Mouse (Mus musculus): ENCODE data around the gene Gtf2h3. TPM values are rescaled to one million over a fixed set of nuclear protein-coding genes. Genes with fewer than 3 reads are reported as not detected.
"Not testable (repeated sequence)": the region's sequence is repeated elsewhere in the genome, so short reads cannot be mapped to it uniquely, and the experiment has no call there.

Gtf2h3 gene
- total RNA-seq (2015; ENCODE audit: low replicate concordance) (6.1 and 20.5 TPM in 2 replicates), total RNA-seq (2017; ENCODE audit: low replicate concordance) (4.7 and 16.6 TPM in 2 replicates)

DNA sequence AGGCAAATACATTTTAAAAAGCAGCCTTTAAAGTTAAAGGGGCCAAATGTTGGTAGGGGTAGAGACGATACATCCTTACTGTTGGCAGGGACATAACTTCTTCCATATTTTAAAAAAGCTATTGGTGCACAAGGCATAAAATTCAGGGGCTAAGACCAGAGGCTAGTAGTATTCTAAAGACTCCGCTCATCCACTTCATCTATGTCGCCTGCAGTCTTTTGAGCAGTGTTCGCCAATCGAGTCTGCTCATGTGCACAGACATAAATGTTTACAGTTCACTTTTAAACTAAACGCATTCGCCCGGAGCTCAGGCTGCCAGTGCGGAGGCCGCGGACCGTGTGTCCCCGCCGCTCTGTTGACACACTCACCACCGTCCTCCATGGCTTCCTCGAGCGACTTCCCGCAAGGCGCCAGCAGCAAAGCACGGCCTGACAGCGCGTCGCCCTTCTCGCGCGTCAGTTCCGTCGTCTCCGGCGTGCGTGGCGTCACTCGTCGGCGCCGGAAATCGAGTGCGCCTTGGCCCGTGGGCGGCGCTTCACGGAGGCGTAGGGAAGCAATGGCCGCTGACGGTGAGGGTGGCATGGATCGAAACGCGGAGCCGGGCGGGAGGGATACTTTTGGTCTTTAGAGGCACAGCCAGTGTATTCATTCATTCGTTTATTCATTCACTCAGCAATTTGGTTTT lies at the start of gene Gtf2h3, which contains the start of gene Eif2b1:
Gtf2h3 (plus strand) TSS at position 508 of the 685 bp plus-strand sequence.
Eif2b1 (minus strand) TSS at position 499 of the 685 bp plus-strand sequence.
- ATAC-seq (replicated peaks; ENCODE audit: low FRiP score, poor library complexity, severe bottlenecking) = peak; percentile 100

DNA sequence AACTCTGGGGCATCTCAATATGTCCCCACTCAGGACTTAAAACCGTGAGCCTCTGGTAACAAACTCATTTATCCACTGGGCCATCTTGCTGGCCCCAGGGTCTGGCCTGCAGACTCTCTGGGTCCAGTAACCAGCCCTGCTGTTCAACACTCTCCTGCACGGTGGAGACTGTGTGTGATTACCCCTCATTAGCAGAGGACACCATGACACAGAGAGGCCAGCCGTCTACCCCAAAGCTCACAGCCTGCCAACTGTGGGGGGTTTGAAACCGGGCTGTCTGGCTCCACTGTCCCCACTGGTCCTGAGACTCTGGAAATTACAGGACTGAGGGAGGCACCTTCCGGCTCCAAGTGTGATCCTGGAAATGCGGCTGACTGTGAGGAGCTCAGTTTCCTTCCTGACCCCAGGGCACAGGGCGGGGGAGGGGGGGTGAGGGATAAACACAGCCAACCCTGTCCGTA lies 49.7 kb upstream of the Gtf2h3 start:
- no peak for ATAC-seq (replicated peaks; ENCODE audit: low FRiP score, poor library complexity, severe bottlenecking)

DNA sequence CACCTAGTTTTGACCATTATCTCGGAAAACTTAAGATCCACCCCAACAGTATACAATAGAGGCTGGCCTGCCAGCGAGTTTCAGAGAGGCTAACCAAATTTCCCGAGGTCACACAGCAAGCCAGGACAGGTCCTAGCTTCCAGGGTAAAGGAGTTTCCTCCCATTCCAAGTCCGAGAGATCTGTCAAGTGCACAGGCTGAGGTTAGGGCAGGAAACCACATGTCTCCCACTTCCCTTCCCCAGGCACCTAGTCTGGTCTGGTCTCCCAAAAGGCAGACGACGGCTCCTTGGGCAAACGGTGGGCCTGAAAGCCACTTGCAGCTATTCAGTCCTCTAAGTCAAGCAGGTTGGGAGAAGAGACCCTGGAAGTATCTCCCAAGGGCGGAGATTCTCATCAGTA lies 49.2 kb upstream of the Gtf2h3 start:
- no peak for ATAC-seq (replicated peaks; ENCODE audit: low FRiP score, poor library complexity, severe bottlenecking)

DNA sequence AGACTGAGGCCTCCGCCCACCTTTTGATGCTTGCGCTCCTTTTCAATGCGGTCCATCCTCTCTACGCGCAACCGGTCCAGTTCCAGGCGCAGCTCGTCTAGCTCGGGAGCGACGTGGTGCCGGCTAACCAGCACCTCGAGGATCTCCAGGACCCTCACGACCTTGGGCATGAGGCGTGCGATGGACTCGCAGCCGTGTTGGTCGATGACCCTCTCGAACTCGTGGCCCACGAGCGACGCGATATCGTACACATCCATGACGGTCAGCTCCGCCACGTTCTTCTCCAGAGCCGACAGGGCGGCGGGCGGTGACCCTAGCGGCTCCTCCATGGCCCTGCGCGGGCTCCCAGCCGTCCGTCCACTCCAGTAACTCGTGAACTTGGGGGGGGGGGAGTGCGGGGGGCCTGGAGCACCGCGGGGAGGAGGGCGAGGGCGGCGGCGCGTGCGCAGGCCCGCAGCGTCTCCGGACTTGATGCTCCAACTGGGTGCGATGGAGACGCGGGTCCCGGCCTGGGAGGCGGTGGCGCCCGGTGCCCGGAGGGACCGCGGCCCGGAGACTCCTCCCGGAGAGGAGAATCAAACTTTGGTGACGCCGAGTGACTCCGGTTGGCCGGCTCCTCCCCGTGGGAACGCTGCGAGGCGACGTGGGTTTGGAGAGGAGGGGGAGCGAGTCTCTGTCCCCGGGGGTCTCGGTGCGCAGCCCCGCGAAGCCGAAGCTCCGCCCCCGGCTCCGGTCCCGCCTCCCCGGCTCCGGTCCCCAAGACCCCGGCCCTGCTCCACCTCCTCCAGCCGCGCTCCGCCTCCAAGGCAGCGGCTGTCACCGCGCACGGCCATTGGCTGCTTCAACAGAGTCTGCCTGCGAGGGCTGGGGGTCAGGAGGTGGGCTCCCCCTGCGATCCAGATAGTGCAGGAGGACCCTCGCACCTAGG lies 48.0 kb upstream of the Gtf2h3 start, which contains the start of gene Rilpl1:
Rilpl1 (minus strand) TSS at position 737 of the 928 bp plus-strand sequence.
- no peak for ATAC-seq (replicated peaks; ENCODE audit: low FRiP score, poor library complexity, severe bottlenecking)

DNA sequence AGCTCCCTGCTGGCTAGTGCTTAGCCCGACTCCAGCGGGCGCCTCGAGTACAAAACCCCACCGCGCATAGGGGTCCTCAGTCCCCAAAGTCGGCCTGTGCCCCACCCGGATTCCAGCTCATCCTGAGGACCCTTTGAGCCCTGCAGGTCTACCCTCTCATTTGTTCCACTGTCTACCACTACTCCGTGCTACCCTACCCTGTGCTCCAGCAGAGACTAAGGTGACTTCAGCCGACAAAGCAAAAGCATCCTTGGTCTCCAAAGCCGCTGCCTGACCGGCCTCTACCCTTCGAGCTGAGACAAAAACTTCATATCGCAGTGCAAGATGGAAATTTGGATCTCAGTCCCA lies 47.4 kb upstream of the Gtf2h3 start:
- ATAC-seq (replicated peaks; ENCODE audit: low FRiP score, poor library complexity, severe bottlenecking) = no peak

DNA sequence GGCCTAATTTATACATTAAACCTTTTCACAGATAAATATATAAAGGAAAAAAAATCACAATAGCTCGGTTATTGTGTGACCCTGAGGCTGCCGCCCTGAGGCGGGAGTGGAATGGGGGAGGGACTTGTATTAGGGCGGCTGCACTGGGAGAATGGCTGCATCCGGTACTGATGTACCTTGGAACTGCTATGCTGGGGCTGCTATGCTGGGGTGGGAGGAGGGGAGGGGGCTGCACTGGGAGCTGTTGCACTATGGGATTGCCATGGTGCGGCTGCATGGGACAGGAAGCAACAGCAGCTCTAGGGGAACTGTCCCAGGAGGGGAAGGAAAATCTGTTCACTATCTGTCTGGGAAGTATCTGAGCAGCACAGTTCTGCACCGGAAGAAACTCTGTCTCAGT lies 46.5 kb upstream of the Gtf2h3 start:
- no peak for ATAC-seq (replicated peaks; ENCODE audit: low FRiP score, poor library complexity, severe bottlenecking)

DNA sequence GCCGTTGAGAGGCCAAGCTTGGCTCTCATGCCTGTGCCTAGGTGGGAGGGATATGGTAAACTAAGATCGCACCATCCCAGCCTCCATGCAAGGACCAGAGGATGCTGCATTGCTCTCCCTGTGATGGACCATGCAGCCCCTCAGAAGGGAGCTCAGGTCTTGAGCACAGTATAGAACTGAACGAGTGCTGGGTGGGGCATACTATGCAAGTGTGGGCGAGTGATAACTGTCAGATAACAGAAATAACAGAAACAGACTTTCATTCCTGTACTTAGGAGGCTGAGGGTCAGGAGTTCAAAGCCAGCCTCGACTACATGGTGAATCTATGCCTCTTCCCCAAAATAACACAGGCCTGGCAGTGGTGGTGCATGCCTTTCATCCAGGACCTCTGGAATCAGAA lies 43.9 kb upstream of the Gtf2h3 start:
- ATAC-seq (replicated peaks; ENCODE audit: low FRiP score, poor library complexity, severe bottlenecking) = no peak

DNA sequence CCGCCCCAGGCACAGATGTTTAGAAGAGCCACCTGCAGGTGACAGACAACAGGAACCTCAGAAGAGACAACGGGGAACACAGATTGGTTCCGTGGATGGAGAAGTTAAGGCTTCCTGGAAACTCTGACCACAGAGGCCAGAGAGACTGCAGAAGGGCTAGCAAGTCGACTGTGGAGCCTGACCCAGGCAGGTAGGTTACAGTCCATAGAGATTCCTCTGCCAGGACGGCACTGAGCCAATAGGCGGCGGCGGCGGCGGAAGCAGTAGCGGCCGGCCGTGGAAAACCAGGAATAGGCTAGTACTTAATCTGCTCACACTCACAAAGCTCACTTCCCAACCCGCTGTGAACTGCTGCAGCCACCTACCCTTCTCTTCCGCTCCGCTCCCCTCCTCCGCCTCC lies 42.2 kb upstream of the Gtf2h3 start:
- ATAC-seq (replicated peaks; ENCODE audit: low FRiP score, poor library complexity, severe bottlenecking) = no peak

DNA sequence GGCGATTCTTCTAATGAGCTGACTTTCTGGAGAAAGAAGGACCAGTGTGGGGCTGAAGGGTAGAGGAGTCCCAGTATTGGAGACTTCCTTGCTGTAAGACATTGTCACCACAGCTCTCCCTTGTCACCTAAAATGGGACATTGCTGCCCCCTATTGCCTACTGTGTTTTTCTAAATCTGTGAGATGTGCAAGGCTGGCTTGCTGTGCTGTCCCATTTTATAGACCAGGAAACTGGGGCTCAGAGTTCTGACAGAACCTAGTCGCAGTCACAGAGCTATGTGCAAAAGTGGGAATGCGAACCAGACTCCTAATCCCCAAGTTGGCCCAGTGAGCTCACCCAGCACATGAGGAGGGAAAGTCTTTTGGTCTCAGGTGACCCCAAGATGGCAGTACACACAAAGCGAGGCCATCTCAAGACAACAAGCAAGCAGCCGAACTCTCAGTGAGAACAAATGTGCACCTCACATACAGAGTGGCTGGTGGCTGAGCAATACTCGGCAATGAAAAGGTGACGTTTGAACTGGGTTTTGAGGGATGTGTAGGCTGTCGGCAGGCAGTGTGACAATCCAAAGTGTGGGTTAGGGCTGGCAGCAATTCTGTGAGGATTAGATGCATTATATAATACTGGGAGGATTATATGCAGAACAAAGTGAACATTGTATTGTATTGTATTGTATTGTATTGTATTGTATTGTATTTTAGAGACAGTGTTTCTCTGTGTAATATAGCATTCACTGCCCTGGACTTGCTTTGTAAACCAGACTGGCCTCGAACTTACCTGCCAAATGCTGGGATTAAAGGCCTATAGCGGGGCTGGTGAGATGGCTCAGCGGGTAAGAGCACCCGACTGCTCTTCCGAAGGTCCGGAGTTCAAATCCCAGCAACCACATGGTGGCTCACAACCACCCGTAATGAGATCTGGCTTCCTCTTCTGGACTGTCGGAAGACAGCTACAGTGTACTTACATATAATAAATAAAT lies 39.8 kb upstream of the Gtf2h3 start:
- no peak for ATAC-seq (replicated peaks; ENCODE audit: low FRiP score, poor library complexity, severe bottlenecking)

DNA sequence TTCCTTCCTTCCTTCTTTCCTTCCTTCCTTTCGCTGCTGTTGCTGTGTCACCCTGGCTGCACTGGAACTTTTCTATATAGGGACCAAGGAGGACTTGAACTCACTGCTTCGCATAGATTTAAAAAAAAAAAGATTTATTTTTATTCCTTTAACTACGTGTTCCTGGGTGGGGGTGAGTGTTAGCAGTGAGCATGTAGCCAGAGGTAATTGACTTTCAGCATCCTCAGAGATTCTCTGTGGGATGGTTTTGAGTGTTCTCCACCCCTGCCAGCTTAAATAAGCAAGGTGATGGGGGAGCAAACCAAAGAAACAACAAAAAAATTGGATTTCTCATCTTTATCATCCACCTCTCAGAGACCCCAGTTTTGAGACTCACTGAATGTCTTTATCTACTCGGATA lies 39.0 kb upstream of the Gtf2h3 start:
- no peak for ATAC-seq (replicated peaks; ENCODE audit: low FRiP score, poor library complexity, severe bottlenecking)

DNA sequence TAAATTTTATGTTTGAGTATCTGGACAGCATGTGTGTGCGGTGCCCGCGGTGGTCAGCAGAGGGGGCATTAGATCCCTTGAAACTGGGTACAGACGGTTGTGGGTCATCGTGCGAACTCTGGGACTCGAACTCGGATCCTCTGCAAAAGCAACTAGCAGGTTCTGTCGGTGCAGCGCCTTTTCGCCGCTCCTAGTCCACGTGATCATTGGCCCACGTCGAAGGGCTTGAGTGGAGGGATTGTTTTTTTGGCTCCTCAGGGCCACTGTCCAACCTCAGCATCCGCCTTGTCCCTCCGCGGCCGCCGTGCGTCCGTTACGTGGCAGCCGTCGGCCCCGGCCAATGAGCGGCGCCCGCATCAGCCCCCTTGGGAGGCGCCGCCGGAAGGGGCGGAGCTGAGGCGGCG lies 38.6 kb upstream of the Gtf2h3 start, which contains the start of gene Tmed2:
Tmed2 (plus strand) TSS at position 313 of the 404 bp plus-strand sequence.
- peak; percentile 98 for ATAC-seq (replicated peaks; ENCODE audit: low FRiP score, poor library complexity, severe bottlenecking)

DNA sequence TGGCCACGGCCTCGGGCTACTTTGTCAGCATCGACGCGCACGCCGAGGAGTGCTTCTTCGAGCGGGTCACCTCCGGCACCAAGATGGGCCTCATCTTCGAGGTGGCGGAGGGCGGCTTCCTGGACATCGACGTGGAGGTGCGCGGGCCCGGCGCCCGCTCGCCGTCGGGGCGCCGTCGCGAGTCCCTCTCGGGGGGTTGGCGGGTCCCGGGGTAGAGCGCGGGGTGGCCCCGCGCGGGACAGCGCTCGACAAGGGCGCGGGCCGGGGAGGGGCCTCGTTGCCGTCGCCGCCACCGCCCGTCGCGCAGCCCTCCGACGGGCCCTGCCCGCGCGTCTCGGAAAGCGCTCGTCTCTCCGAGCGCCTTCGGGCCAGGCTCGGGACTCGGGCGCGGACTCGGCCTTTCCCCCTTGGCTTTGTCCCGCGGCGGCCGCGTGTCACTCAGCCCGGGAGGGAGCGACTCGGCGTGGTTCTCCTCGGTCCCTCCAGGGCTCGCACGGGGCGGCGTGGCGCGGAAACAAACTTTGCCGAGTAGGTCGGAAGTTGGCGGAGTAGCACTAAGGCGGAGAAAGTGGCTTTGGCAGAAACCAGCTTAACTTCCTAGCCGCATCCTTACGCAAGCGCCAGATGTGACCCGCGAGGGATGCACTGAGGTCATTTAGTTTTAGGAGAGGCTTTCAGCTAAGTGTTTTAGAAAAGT lies 37.9 kb upstream of the Gtf2h3 start:
- ATAC-seq (replicated peaks; ENCODE audit: low FRiP score, poor library complexity, severe bottlenecking) = peak; percentile 77

DNA sequence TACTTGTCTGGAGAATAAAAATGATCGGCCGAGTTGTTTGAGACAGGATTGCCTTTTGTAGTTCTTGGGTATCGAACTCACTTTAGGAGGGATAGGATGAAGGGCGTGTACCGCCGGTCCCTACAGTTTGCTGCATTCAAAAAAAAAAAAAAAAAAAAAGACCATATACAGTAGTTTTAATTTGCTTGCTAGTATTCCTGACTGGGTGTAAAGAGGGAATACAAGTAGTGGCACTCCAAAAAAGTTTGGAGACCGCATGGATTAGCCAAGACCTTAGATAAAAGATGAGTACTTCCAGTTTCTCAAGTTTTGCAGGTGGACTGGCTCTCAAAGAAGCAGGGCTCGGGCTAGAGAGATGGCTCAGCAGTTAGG lies 37.4 kb upstream of the Gtf2h3 start:
- no peak for ATAC-seq (replicated peaks; ENCODE audit: low FRiP score, poor library complexity, severe bottlenecking)

DNA sequence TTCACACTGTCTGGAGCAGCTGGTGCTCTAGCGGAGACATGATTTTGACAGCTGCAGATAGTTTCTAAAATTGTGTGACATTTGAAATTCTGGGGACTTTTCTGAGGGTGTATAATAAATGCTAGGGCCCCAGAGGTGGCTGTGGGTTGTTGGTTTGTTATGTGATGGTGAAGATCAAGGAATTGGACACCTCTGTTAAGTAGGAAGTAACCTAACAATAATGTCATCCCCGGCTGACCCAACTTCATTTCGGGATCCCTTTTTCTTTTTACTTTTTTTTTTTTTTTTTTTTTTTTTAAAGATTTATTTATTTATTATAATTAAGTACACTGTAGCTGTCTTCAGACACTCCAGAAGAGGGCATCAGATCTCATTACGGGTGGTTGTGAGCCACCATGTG lies 28.2 kb upstream of the Gtf2h3 start:
- ATAC-seq (replicated peaks; ENCODE audit: low FRiP score, poor library complexity, severe bottlenecking) = not testable (repeated sequence)

DNA sequence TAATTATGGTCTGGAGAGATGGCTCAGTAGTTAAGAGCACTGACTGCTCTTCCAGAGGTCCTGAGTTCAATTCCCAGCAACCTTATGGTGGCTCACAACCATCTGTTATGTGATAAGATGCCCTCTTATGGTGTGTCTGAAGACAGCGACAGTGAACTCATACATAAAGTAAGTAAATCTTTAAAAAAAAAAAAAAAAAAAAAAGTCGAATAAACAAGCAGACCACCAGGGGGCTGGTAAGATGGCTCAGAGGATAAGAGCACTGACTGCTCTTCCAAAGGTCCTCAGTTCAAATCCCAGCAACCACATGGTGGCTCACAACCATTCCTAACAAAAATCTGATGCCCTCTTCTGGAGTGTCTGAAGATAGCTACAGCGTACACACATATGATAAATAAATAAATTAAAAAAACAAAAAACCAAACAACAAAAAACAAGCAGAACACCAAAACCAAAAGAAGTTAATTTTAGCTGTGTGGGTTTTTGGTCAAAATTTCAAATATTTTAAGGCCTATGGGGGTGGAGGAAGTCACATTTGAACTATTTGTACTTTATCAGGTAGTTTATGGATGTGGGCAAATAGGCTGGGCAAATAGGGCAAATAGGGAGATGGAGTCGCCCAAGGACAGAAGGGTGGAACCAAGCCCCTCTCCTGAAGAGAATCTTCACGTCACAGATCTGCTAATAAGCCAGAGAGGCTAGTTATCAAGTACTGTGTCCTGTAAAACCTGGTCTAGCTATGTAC lies 27.4 kb upstream of the Gtf2h3 start:
- ATAC-seq (replicated peaks; ENCODE audit: low FRiP score, poor library complexity, severe bottlenecking) = not testable (repeated sequence)

DNA sequence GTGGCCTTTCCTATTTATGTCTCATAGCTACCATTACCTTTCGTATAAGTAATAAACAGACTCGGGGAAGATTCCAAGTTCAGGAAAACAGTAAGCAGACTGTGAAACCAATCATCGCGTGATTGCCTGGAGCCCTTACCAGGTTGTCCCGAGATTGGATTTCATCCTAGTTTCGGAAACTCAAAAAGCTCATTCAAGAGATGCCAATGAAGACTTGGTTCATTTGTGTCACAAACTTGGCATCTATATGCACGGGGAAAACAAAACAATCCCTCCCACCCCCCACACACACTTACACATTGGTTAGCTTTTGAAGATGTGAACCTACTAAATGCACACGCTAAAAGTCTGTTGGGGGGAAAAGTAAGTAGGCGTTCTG lies 26.9 kb upstream of the Gtf2h3 start:
- ATAC-seq (replicated peaks; ENCODE audit: low FRiP score, poor library complexity, severe bottlenecking) = no peak

DNA sequence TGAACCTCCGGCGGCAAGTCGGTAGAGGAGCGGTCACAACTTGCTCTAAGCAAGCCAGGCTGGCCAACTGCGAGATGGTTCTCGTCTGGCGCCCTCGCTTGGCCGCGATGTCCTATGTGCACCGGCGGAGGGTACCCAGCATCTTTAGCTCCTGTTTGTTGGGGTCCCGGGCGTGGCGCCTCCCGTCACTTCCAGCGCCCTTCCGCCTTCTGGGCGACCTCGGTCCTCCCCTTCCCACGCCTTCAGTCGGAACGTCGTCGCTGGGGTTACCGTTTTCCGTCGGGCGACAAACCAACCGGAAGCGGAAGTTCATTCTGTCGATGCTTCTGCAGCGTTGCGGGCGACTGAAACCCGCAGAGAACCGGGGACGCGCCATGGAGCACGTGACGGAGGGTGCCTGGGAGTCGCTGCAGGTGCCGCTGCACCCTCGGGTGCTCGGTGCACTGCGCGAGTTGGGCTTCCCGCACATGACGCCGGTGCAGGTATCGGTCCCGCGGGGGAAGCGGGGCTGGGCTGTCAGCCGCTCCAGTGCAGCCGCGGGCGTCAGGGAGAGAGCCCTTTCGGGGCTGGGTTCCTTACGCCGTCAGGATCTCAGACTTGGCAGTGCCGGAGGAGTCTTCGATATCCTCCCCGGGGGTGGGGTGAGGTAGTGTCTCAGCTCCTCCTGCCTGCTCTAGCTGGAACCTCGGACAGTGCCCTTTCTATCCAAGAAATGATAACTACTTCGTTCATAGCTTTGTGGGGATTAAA lies 26.2 kb upstream of the Gtf2h3 start, which contains the start of gene Ddx55:
Ddx55 (plus strand) TSS at position 307 of the 750 bp plus-strand sequence.
- ATAC-seq (replicated peaks; ENCODE audit: low FRiP score, poor library complexity, severe bottlenecking) = peak; percentile 96

DNA sequence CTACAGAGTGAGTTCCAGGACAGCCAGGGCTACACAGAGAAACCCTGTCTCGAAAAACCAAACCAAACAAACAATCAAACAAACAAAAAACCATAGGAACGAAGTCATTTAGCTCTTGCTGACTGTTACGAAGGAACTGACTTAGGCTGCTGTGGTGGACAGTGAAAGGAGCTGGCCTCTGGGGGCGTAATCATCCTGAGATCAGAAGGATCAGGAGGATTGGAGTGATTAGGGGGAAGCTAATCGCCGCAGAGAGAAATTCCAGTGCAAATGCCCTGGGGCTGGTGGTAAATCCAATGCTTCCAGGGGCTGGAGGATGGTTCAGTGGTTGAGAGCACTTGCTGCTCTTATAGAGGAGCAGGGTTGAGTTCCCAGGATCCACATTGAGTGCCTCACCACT lies 25.3 kb upstream of the Gtf2h3 start:
- ATAC-seq (replicated peaks; ENCODE audit: low FRiP score, poor library complexity, severe bottlenecking) = no peak

All from erythroid progenitor cell, adult 5-6 weeks (primary cell).